Mouse (Mus musculus) lung, embryonic 14.5 days (tissue): ENCODE data around the gene S100z. TPM values are rescaled to one million over a fixed set of nuclear protein-coding genes. Genes with fewer than 3 reads are reported as not detected.

Experiments used
- ATAC-seq: fragments of 200-750 bp; cut with Nextera tagmentation; 2 replicates; pipeline ENCODE4 v1.8.0; 2017; ENCODE audit warnings: mild to moderate bottlenecking, moderate TSS enrichment, moderate library complexity; ENCODE audit not compliant: insufficient read depth
- DNase-seq: peaks from one replicate; pipeline ENCODE4 v3.0.0-alpha.2; 2015
- H3K27ac ChIP-seq: fragments of 300-500 bp; sonication (generic); 2 replicates; pipeline ENCODE4 v1.5.1; 2014; ENCODE audit warnings: low read depth, mild to moderate bottlenecking, moderate library complexity
- H3K27me3 ChIP-seq: fragments of 300-500 bp; sonication (generic); 2 replicates; pipeline ENCODE4 v1.6.1; 2014; ENCODE audit warnings: low read length, control low read depth; ENCODE audit not compliant: insufficient read depth
- H3K36me3 ChIP-seq: fragments of 300-500 bp; sonication (generic); 2 replicates; pipeline ENCODE4 v1.6.1; 2014; ENCODE audit warnings: control low read depth; ENCODE audit not compliant: insufficient read depth
- H3K4me1 ChIP-seq: fragments of 300-500 bp; sonication (generic); 2 replicates; pipeline ENCODE4 v1.6.1; 2014; ENCODE audit warnings: antibody characterized with exemption, control low read depth; ENCODE audit not compliant: insufficient read depth
- H3K4me2 ChIP-seq: fragments of 300-500 bp; sonication (generic); 2 replicates; pipeline ENCODE4 v1.6.1; 2014; ENCODE audit warnings: mild to moderate bottlenecking
- H3K4me3 ChIP-seq: fragments of 300-500 bp; sonication (generic); 2 replicates; pipeline ENCODE4 v1.5.1; 2014; ENCODE audit warnings: low read depth, low read length
- H3K9ac ChIP-seq: fragments of 300-500 bp; sonication (generic); 2 replicates; pipeline ENCODE4 v1.6.1; 2014
- H3K9me3 ChIP-seq: fragments of 300-500 bp; sonication (generic); 2 replicates; pipeline ENCODE4 v1.6.1; 2016; ENCODE audit warnings: low read depth, low read length, control low read depth
- CTCF ChIP-seq: IDR thresholded peaks from 2 replicates; pipeline ENCODE4 v1.5.1; 2016; ENCODE audit warnings: antibody characterized with exemption, low read depth
- WGBS: fragments of 180-500 bp; shearing (Covaris S2); extraction: QIAGEN DNeasy Blood & Tissue Kit; methylation state at CpG from one replicate; pipeline ENCODE4 v1.1.7; 2014; 5-methylcytosine and 5-hydroxymethylcytosine counted together
- polyA plus RNA-seq: library from polyadenylated mRNA; unstranded; fragments of >200 nt; fragmentation: Nextera tagmentation; extraction: Ambion mirVana; gene quantifications from 2 replicates; pipeline ENCODE4 v1.2.1, GENCODE M21; 2014

S100z gene
- 0.74 TPM in 1 of 2 replicates, not detected in the other for polyA plus RNA-seq

DNA sequence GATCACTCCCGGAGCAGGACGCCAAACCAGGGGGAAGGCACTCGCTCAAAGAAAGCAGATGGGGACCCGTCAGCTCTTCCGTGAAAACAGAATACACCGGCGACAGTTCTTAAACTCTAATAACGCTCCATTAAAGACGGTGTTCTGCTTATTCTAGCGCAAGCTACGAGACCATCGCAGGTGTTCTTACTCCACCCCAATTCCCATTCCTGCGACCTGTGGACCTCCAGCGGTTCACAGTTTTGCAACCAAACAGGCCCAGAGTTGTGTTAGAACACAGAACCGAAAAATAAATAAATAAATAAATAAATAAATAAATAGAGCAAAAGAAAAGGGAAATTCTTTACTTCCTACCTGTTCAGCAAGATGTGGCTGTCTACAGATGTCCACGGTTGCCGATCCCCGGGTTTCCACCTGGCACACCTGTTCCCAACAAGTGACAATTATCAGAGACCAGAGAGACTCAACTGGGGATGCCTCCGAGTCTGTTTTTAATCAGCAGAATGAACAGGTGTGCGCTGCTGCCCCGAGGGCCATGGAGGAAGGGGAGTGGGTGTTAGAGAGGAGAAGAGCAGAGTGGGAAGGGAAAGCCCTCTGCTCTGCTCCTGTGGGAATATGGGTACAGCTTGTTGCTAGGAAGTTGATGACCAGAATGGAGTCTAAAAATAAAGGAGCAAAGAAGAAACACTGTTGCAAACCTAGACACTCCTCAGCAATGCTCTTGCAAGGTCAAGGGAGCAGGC lies at the start of gene S100z:
TSS of gene S100z (minus strand) at position 51 of the 743 bp plus-strand sequence.
- Histone ChIP-seq H3K9me3 (no peaks in the 10 kb centered on the region), H3K27ac (no peak within 1 kb of the TSS), H3K36me3 (no peaks in the 10 kb centered on the region), H3K4me1 (peaks cover 4% of the 10 kb centered on the region; the same call in 1 of the 2 replicates), H3K4me2 (no peak within 1 kb of the TSS), H3K4me3 (no peak within 1 kb of the TSS), H3K9ac (no peak within 1 kb of the TSS), H3K27me3 (no peaks in the 10 kb centered on the region)
- 84% methylated on average over 21 of the region's 21 CpGs for WGBS
- DNase-seq: no peak
- ATAC-seq: no peak
- TF ChIP-seq CTCF: no peak

DNA sequence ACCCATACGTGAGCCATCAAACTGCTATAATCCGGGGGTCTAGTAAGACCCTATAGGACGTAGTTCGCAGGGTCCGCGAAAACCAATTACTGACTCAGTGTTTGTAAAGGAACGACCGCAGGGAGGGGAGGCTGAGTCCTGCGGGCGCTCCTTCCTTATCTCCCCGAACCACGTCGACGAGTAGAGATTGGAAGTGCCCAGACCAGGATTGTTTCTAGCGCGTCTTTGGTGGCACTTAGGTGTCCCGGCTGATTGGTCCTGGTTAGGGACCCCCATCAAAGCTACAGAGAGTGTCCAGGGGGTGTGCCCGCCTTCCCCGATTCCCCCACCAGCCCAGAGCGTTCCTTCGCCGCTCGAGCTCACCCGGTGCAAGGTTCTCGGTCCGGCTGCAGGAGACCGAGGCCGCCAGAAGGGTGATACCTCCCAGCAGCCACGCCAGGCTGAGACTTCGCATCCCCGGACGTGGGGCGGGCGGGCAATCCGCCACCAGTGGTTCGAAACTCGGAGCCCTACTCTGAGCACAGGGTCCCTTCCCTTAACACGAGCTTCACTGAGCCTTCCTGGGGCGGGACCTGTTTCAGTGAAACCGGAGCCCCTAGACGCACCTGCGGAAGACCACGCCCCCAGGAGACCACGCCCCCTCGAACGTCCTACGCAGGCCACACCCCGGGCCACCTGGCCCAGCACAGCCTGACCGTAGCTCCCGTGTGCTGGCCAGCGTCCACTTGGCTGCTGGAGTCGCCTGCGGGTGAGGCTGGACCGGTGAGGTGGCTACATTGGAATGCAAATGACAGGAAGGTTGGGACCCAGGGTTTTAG lies 46.4 kb upstream of the S100z start, which contains the start of gene F2rl1:
TSS of gene F2rl1 (minus strand) at position 554 of the 818 bp plus-strand sequence.
- Histone ChIP-seq H3K4me2 (peak within 1 kb of the TSS; percentile 78), H3K27ac (no peak within 1 kb of the TSS), H3K9ac (peak within 1 kb of the TSS; percentile 45), H3K4me3 (peak within 1 kb of the TSS; percentile 51), H3K4me1 (0 out of 2 replicates have a peak, but pooled peaks cover 3% of the 10 kb centered on the region), H3K9me3 (no peaks in the 10 kb centered on the region), H3K27me3 (peaks cover 21% of the 10 kb centered on the region), H3K36me3 (no peaks in the 10 kb centered on the region)
- ATAC-seq (peak; percentile 82), DNase-seq (peak; percentile 83)
- WGBS: under 1% methylated on average over 54 of the region's 54 CpGs
- TF ChIP-seq CTCF: no peak

- H3K27ac ChIP-seq: no peak overlapping the region
- ATAC-seq: no peak; the same call in 1 of the 2 replicates
Measured at GRCm38 (mm10) chr13:95524424-95524673, 45.8 kb upstream of the S100z start.

GRCm38 (mm10) chr13:95523659-95524423 lies 45.3 kb upstream of the S100z start:
- peak; percentile 45 for ATAC-seq
- DNase-seq: peak; percentile 70
- H3K36me3 ChIP-seq: no peaks in the 10 kb centered on the region
- H3K4me1 ChIP-seq: 0 out of 2 replicates have a peak, but pooled peaks cover 3% of the 10 kb centered on the region
- H3K9me3 ChIP-seq: no peaks in the 10 kb centered on the region
- peak overlapping the region; percentile 78 for H3K4me2 ChIP-seq
- peak overlapping the region; percentile 51 for H3K4me3 ChIP-seq
- peaks cover 21% of the 10 kb centered on the region for H3K27me3 ChIP-seq
- H3K9ac ChIP-seq: peak overlapping the region; percentile 45
- H3K27ac ChIP-seq: no peak overlapping the region
- TF ChIP-seq CTCF: no peak
- 4% methylated on average over 29 of the region's 29 CpGs for WGBS

More at GRCm38 (mm10) chr13:95524424-95524673, 45.8 kb upstream of the S100z start:
- Histone ChIP-seq H3K4me2 (peak overlapping the region; percentile 78), H3K4me3 (peak overlapping the region; percentile 51), H3K9ac (peak overlapping the region; percentile 45), H3K27me3 (peaks cover 21% of the 10 kb centered on the region), H3K9me3 (no peaks in the 10 kb centered on the region), H3K4me1 (0 out of 2 replicates have a peak, but pooled peaks cover 3% of the 10 kb centered on the region), H3K36me3 (no peaks in the 10 kb centered on the region)
- no peak for DNase-seq
- no peak for TF ChIP-seq CTCF
- 0% methylated on average over 13 of the region's 13 CpGs for WGBS

- no peak overlapping the region for H3K4me2 ChIP-seq
- no peaks in the 10 kb centered on the region for H3K36me3 ChIP-seq
- no peak for TF ChIP-seq CTCF
- ATAC-seq (no peak), DNase-seq (no peak)
- H3K9me3 ChIP-seq: no peaks in the 10 kb centered on the region
- H3K4me1 ChIP-seq: 0 out of 2 replicates have a peak, but pooled peaks cover 3% of the 10 kb centered on the region
- peaks cover 21% of the 10 kb centered on the region for H3K27me3 ChIP-seq
- no peak overlapping the region for H3K9ac ChIP-seq
- 75% methylated on average over 10 of the region's 10 CpGs for WGBS
- H3K4me3 ChIP-seq: no peak overlapping the region
- H3K27ac ChIP-seq: no peak overlapping the region
Measured at GRCm38 (mm10) chr13:95522176-95522575, 43.7 kb upstream of the S100z start.

GRCm38 (mm10) chr13:95521029-95521428 lies 42.5 kb upstream of the S100z start:
- Histone ChIP-seq H3K4me2 (no peak overlapping the region), H3K27ac (no peak overlapping the region), H3K9me3 (no peaks in the 10 kb centered on the region), H3K36me3 (no peaks in the 10 kb centered on the region), H3K4me3 (no peak overlapping the region), H3K27me3 (peaks cover 15% of the 10 kb centered on the region), H3K9ac (no peak overlapping the region), H3K4me1 (0 out of 2 replicates have a peak, but pooled peaks cover 3% of the 10 kb centered on the region)
- no peak for TF ChIP-seq CTCF
- no peak for DNase-seq
- 74% methylated on average over 6 of the region's 6 CpGs for WGBS
- ATAC-seq: no peak
